Mouse (Mus musculus) MEL (cell line): Measurements from ENCODE around the gene Fnbp1l. TPM values are rescaled to one million over a fixed set of nuclear protein-coding genes. Genes with fewer than 3 reads are reported as not detected.

Experiments used
- DNase-seq: peaks from one replicate; pipeline ENCODE4 v3.0.0; 2011; ENCODE audit warnings: low read depth, low spot score
- H3K27ac ChIP-seq: 2 replicates; pipeline ENCODE4 v1.5.1; 2012; ENCODE audit warnings: low read depth, mild to moderate bottlenecking, control low read depth, low read length, moderate library complexity; ENCODE audit not compliant: control insufficient read depth
- H3K27me3 ChIP-seq, 2 experiments: fragments of 150-350 bp in 1 of 2; sonication (generic) in 1 of 2; 2 replicates each; pipeline ENCODE4 v1.6.1; 2012; ENCODE audit warnings: low read length in 2 of 2, mild to moderate bottlenecking in 2 of 2, improper control_type of control experiment in 1 of 2, moderate library complexity in 1 of 2; ENCODE audit not compliant: insufficient read depth in 2 of 2, control insufficient read depth in 1 of 2
- H3K36me3 ChIP-seq, 2 experiments: 2 replicates each; pipeline ENCODE4 v1.6.1; 2012 to 2014; ENCODE audit warnings: low read length in 2 of 2, improper control_type of control experiment in 1 of 2, inconsistent platforms in 1 of 2, mild to moderate bottlenecking in 1 of 2; ENCODE audit not compliant: insufficient read depth in 2 of 2, control insufficient read depth in 1 of 2
- H3K4me1 ChIP-seq, 2 experiments: fragments of 150-350 bp in 1 of 2; sonication (generic) in 1 of 2; 2 replicates each; pipeline ENCODE4 v1.6.1; 2012; ENCODE audit warnings: low read length in 2 of 2, improper control_type of control experiment in 1 of 2, mild to moderate bottlenecking in 1 of 2; ENCODE audit not compliant: insufficient read depth in 2 of 2, control insufficient read depth in 1 of 2
- H3K4me3 ChIP-seq, 2 experiments: fragments of 150-350 bp in 1 of 2; sonication (generic) in 1 of 2; 2 replicates each; pipeline ENCODE4 v1.5.1; 2012; ENCODE audit warnings: low read depth in 2 of 2, low read length in 2 of 2, mild to moderate bottlenecking in 2 of 2, moderate library complexity in 2 of 2, control low read depth in 1 of 2, improper control_type of control experiment in 1 of 2; ENCODE audit not compliant: control insufficient read depth in 1 of 2, insufficient read depth in 1 of 2
- H3K79me2 ChIP-seq: 2 replicates; pipeline ENCODE4 v1.6.1; 2012; ENCODE audit warnings: mild to moderate bottlenecking, low read length, moderate library complexity; ENCODE audit not compliant: control insufficient read depth, poor library complexity, insufficient read depth
- H3K9ac ChIP-seq: 2 replicates; pipeline ENCODE4 v1.6.1; 2012; ENCODE audit warnings: low read depth, mild to moderate bottlenecking, control low read depth, low read length, moderate library complexity; ENCODE audit not compliant: control insufficient read depth, poor library complexity, severe bottlenecking
- H3K9me3 ChIP-seq: fragments of 150-350 bp; sonication (generic); replicated peaks from 2 replicates; pipeline ENCODE4 v1.6.1; 2012; ENCODE audit warnings: mild to moderate bottlenecking, low read length, improper control_type of control experiment, moderate library complexity; ENCODE audit not compliant: insufficient read depth
- CHD1 ChIP-seq: IDR thresholded peaks from 2 replicates; pipeline ENCODE4 v1.6.1; 2012; ENCODE audit warnings: low read depth, mild to moderate bottlenecking, inconsistent platforms, low read length, improper control_type of control experiment
- ELF1 ChIP-seq: IDR thresholded peaks from 2 replicates; pipeline ENCODE4 v1.6.1; 2014; ENCODE audit warnings: low read depth, mild to moderate bottlenecking, inconsistent platforms, low read length, improper control_type of control experiment, moderate library complexity
- GABPA ChIP-seq: IDR thresholded peaks from 2 replicates; pipeline ENCODE4 v1.6.1; 2012; ENCODE audit warnings: low read depth, mild to moderate bottlenecking, inconsistent platforms, low read length, improper control_type of control experiment, moderate library complexity
- GATA1 ChIP-seq: IDR thresholded peaks from 2 replicates; pipeline ENCODE4 v1.6.1; 2011; ENCODE audit warnings: low read depth, low read length, improper control_type of control experiment
- HCFC1 ChIP-seq: IDR thresholded peaks from 2 replicates; pipeline ENCODE4 v1.6.1; 2012; ENCODE audit warnings: low read depth, mild to moderate bottlenecking, inconsistent platforms, low read length, improper control_type of control experiment, moderate library complexity
- MAFK ChIP-seq: IDR thresholded peaks from 2 replicates; pipeline ENCODE4 v1.6.1; 2011; ENCODE audit warnings: low read depth, mild to moderate bottlenecking, low read length, improper control_type of control experiment, borderline replicate concordance
- MAX ChIP-seq: IDR thresholded peaks from 2 replicates; pipeline ENCODE4 v1.6.1; 2011; ENCODE audit warnings: low read length, improper control_type of control experiment
- MEF2A ChIP-seq: IDR thresholded peaks from 2 replicates; pipeline ENCODE4 v1.6.1; 2014; ENCODE audit warnings: low read depth, mild to moderate bottlenecking, inconsistent platforms, low read length, improper control_type of control experiment; ENCODE audit not compliant: poor library complexity, insufficient replicate concordance, severe bottlenecking; ENCODE audit errors: extremely low read depth
- POLR2A ChIP-seq, 2 experiments: IDR thresholded peaks; 2 replicates each; pipeline ENCODE4 v1.6.1; 2011 to 2012; ENCODE audit warnings: low read length in 2 of 2, mild to moderate bottlenecking in 2 of 2, control low read depth in 1 of 2, improper control_type of control experiment in 1 of 2, low read depth in 1 of 2, moderate library complexity in 1 of 2; ENCODE audit not compliant: control insufficient read depth in 1 of 2, insufficient read depth in 1 of 2, poor library complexity in 1 of 2
- POLR2AphosphoS2 ChIP-seq: IDR thresholded peaks from 2 replicates; pipeline ENCODE4 v1.6.1; 2011; ENCODE audit warnings: low read length, improper control_type of control experiment
- POLR2AphosphoS5 ChIP-seq: IDR thresholded peaks from 2 replicates; pipeline ENCODE4 v1.6.1; 2012; ENCODE audit warnings: low read depth, borderline replicate concordance, mild to moderate bottlenecking, inconsistent platforms, low read length, moderate library complexity, mixed read lengths
- RCOR1 ChIP-seq: IDR thresholded peaks from 2 replicates; pipeline ENCODE4 v1.6.1; 2012; ENCODE audit warnings: low read depth, mild to moderate bottlenecking, inconsistent platforms, low read length, improper control_type of control experiment
- SIN3A ChIP-seq: IDR thresholded peaks from 2 replicates; pipeline ENCODE4 v1.6.1; 2012; ENCODE audit warnings: low read length, improper control_type of control experiment, inconsistent platforms
- TAL1 ChIP-seq: IDR thresholded peaks from 2 replicates; pipeline ENCODE4 v1.6.1; 2012; ENCODE audit warnings: mild to moderate bottlenecking, inconsistent platforms, low read length, moderate library complexity, mixed read lengths
- TBP ChIP-seq: IDR thresholded peaks from 2 replicates; pipeline ENCODE4 v1.8.0; 2011; ENCODE audit warnings: low read depth, low read length, improper control_type of control experiment
- TCF12 ChIP-seq: IDR thresholded peaks from 2 replicates; pipeline ENCODE4 v1.6.1; 2014; ENCODE audit warnings: low read depth, mild to moderate bottlenecking, inconsistent platforms, low read length, improper control_type of control experiment, moderate library complexity
- USF1 ChIP-seq: IDR thresholded peaks from 2 replicates; pipeline ENCODE4 v1.6.1; 2014; ENCODE audit warnings: low read depth, mild to moderate bottlenecking, inconsistent platforms, low read length, improper control_type of control experiment, moderate library complexity
- ZKSCAN1 ChIP-seq: IDR thresholded peaks from 2 replicates; pipeline ENCODE4 v1.6.1; 2012; ENCODE audit warnings: low read depth, mild to moderate bottlenecking, inconsistent platforms, low read length, improper control_type of control experiment, moderate library complexity
- ZMIZ1 ChIP-seq: IDR thresholded peaks from 2 replicates; pipeline ENCODE4 v1.6.1; 2012; ENCODE audit warnings: low read depth, mild to moderate bottlenecking, inconsistent platforms, low read length, improper control_type of control experiment, moderate library complexity
- polyA plus RNA-seq, 2 experiments: library from polyadenylated mRNA; stranded (reverse) in 1 of 2; unstranded in 1 of 2; fragments of >175 nt in 1 of 2; fragments of >200 nt in 1 of 2; gene quantifications; 2 replicates each; pipeline versions ENCODE4 v1.2.1 to v1.2.4; 2012; ENCODE audit warnings: low replicate concordance in 2 of 2, low read depth in 1 of 2; ENCODE audit not compliant: insufficient read length in 2 of 2, insufficient read depth in 1 of 2, missing spikeins in 1 of 2
- total RNA-seq: library from RNA; depleted of rRNA; stranded (reverse); fragments of 300-350 nt; gene quantifications from 2 replicates; pipeline ENCODE4 v1.2.3, GENCODE M21; 2012

Gene Fnbp1l
- total and polyA plus RNA-seq, 3 experiments, result not detected

DNA sequence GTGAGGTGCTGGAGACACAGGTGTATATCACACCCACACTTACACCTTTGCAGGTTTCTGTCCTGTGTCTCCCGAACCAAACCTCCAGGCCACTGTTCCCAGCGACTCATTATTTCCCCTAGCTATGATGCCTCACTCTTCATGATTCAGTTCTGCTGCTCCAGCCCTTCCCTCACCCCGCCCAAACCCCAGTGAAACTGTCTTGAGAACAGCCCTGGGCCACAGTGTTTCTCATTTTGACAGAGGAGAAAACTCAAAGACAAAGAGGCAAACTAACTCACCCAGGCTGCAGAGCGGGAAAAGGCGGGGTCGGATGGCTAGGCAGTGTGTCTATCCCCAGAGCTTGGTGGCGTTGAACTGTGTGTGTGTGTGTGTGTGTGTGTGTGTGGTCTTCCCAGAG is 121.0 kb downstream of the Fnbp1l start:
- no peaks in the 10 kb centered on the region for H3K4me1 ChIP-seq
- no peak overlapping the region for H3K4me3 ChIP-seq

DNA sequence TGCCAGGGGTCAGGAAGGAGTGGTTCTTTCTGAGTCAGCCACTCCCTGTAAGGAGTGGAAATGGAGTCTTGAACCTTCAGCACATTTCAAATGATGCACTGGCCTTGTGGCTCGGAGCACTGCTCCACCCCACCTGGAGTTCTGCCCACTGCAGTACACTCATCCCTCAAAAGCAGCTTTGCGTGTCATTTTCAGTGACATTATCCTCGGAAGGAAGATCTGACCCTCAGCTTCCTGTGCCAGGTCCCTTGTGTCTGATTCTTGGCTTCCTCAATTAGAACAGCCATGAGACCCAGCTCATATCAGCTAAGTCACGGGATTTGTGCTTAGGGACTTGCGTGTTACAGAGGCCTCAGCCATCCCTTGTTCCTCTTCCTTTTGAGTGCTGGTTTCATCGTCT is 121.6 kb downstream of the Fnbp1l start:
- no peak for DNase-seq
- Histone ChIP-seq H3K79me2 (no peaks in the 10 kb centered on the region), H3K9ac (no peak overlapping the region), H3K36me3 (no peaks in the 10 kb centered on the region)
- TF ChIP-seq GATA1, result no peak
- no peak for TF ChIP-seq POLR2AphosphoS5
- no peak for TF ChIP-seq TAL1
- TF ChIP-seq CHD1, result no peak
- TF ChIP-seq TCF12, result no peak
- TF ChIP-seq, all 39 proteins: peak for 0
- Histone ChIP-seq H3K4me1 (no peaks in the 10 kb centered on the region), H3K9me3 (no peaks in the 10 kb centered on the region), H3K27ac (no peak overlapping the region), H3K4me3 (no peak overlapping the region), H3K27me3 (no peaks in the 10 kb centered on the region)

More for the DNA sequence above, 121.0 kb downstream of the Fnbp1l start:
- Histone ChIP-seq H3K79me2 (no peaks in the 10 kb centered on the region), H3K9me3 (no peaks in the 10 kb centered on the region), H3K36me3 (no peaks in the 10 kb centered on the region), H3K27me3 (no peaks in the 10 kb centered on the region), H3K27ac (no peak overlapping the region), H3K9ac (no peak overlapping the region)
- DNase-seq, result no peak
- TF ChIP-seq POLR2AphosphoS2, result no peak
- TF ChIP-seq CHD1, result no peak
- TF ChIP-seq ZKSCAN1, result no peak
- TF ChIP-seq POLR2A (IDR thresholded peaks at IDR 0.05; ENCODE audit: control insufficient read depth in 1 of 2, insufficient read depth in 1 of 2, low read depth in 1 of 2, low read length in 2 of 2, poor library complexity in 1 of 2), result no peak
- no peak for TF ChIP-seq RCOR1
- no peak for TF ChIP-seq TAL1
- TF ChIP-seq HCFC1, result no peak
- no peak for TF ChIP-seq SIN3A
- TF ChIP-seq USF1, result no peak

DNA sequence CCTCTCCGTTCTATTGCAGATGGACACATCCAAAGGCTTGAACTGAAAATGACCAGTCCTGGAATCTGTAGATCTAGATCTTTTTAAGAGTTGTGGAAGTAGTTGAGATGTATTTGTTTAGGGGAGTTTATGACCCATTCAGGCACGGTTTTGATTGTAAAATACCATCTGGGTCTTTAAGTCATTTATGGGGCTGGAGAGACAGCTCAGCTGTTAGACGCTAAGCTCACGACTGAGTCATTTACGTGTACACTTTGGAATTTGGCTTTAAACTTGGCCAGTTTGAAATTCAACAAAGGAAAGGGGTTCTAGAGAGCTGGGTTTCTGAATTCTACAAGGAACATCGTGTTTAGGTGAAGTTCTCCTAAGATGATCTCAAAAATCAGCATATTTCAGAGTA is 124.8 kb downstream of the Fnbp1l start:
- Histone ChIP-seq H3K79me2 (no peaks in the 10 kb centered on the region), H3K9ac (no peak overlapping the region), H3K36me3 (no peaks in the 10 kb centered on the region), H3K27me3 (no peaks in the 10 kb centered on the region), H3K27ac (no peak overlapping the region), H3K9me3 (no peaks in the 10 kb centered on the region), H3K4me1 (no peaks in the 10 kb centered on the region), H3K4me3 (no peak overlapping the region)
- DNase-seq, result no peak
- no peak for TF ChIP-seq HCFC1
- no peak for TF ChIP-seq MEF2A
- TF ChIP-seq GABPA, result no peak
- TF ChIP-seq TBP, result no peak
- no peak for TF ChIP-seq GATA1
- TF ChIP-seq ZMIZ1, result no peak
- no peak for TF ChIP-seq MAFK
- no peak for TF ChIP-seq RCOR1
- TF ChIP-seq SIN3A, result no peak
- no peak for TF ChIP-seq POLR2A (IDR thresholded peaks at IDR 0.05; ENCODE audit: control insufficient read depth in 1 of 2, insufficient read depth in 1 of 2, low read depth in 1 of 2, low read length in 2 of 2, poor library complexity in 1 of 2)
- no peak for TF ChIP-seq MAX
- no peak for TF ChIP-seq ELF1
